Mouse (Mus musculus): ENCODE data around the gene Cryz.

Gene Cryz

GRCm38 (mm10) chr3:154671013-154671412 lies 74.5 kb downstream of the Cryz start:
- DNase-seq (ENCODE audit: low spot score) = no peak

Data from ovary, postnatal 14 days (tissue).